ENCODE assay signal across 9 mouse cellular contexts in genomic region chr3:38151821-38152220, GRCm38 (mm10).
"Had no signal": no experiment of that assay in that cellular context is flagged by ENCODE, and none has a peak within 500 bp of the region (broad histone marks: within the 10 kb centered on the region; RNA-seq: fewer than 3 reads in every experiment).

No protein-coding gene starts in this region.

- H3K27ac ChIP-seq: hindbrain, embryonic 14.5 days; left cerebral cortex, adult 2 months; limb, embryonic 10.5 days; liver, embryonic 15.5 days; midbrain, embryonic 13.5 days had no signal

- H3K4me2 ChIP-seq: hindbrain, embryonic 14.5 days; liver, embryonic 15.5 days; midbrain, embryonic 13.5 days had no signal

- H3K9ac ChIP-seq: hindbrain, embryonic 14.5 days; liver, embryonic 15.5 days; midbrain, embryonic 13.5 days had no signal

- H3K36me3 ChIP-seq: limb, embryonic 10.5 days; liver, embryonic 15.5 days; midbrain, embryonic 13.5 days had no signal

- H3K4me1 ChIP-seq: limb, embryonic 10.5 days; liver, embryonic 15.5 days; midbrain, embryonic 13.5 days had no signal

- DNase-seq: kidney, postnatal 25 days; right cerebral cortex, postnatal 14 days; thymus, adult 2 months; thymus, postnatal 36 days had no signal

- ATAC-seq: midbrain, embryonic 13.5 days had no signal

- H3K4me3 ChIP-seq: left cerebral cortex, adult 2 months; limb, embryonic 10.5 days; liver, embryonic 15.5 days; midbrain, embryonic 13.5 days had no signal

- H3K27me3 ChIP-seq: liver, embryonic 15.5 days; midbrain, embryonic 13.5 days had no signal

- H3K9me3 ChIP-seq: limb, embryonic 10.5 days; liver, embryonic 15.5 days; midbrain, embryonic 13.5 days had no signal
